Mouse (Mus musculus) MEL (cell line): ENCODE data around the gene Lypd8.
"Not testable (repeated sequence)": the region's sequence is repeated elsewhere in the genome, so short reads cannot be mapped to it uniquely, and the experiment has no call there.

Source experiments
- CTCF ChIP-seq, 3 experiments: IDR thresholded peaks in 2 of 3; conservative IDR thresholded peaks in 1 of 3; 2 replicates each; pipeline ENCODE4 v1.5.1; 2011 to 2012; ENCODE audit warnings: low read length in 3 of 3, low read depth in 2 of 3, mild to moderate bottlenecking in 2 of 3, improper control_type of control experiment in 1 of 3, inconsistent platforms in 1 of 3, mixed read lengths in 1 of 3, moderate library complexity in 1 of 3; ENCODE audit not compliant: control insufficient read depth in 1 of 3, insufficient read depth in 1 of 3, poor library complexity in 1 of 3, severe bottlenecking in 1 of 3
- EP300 ChIP-seq, 2 experiments: IDR thresholded peaks; 2 replicates each; pipeline ENCODE4 v1.6.1; 2011; ENCODE audit warnings: improper control_type of control experiment in 2 of 2, low read length in 2 of 2, low read depth in 1 of 2, mild to moderate bottlenecking in 1 of 2
- GATA1 ChIP-seq: IDR thresholded peaks from 2 replicates; pipeline ENCODE4 v1.6.1; 2011; ENCODE audit warnings: low read depth, low read length, improper control_type of control experiment
- MAX ChIP-seq: IDR thresholded peaks from 2 replicates; pipeline ENCODE4 v1.6.1; 2011; ENCODE audit warnings: low read length, improper control_type of control experiment
- POLR2A ChIP-seq, 2 experiments: IDR thresholded peaks; 2 replicates each; pipeline ENCODE4 v1.6.1; 2011 to 2012; ENCODE audit warnings: low read length in 2 of 2, mild to moderate bottlenecking in 2 of 2, control low read depth in 1 of 2, improper control_type of control experiment in 1 of 2, low read depth in 1 of 2, moderate library complexity in 1 of 2; ENCODE audit not compliant: control insufficient read depth in 1 of 2, insufficient read depth in 1 of 2, poor library complexity in 1 of 2
- POLR2AphosphoS2 ChIP-seq: IDR thresholded peaks from 2 replicates; pipeline ENCODE4 v1.6.1; 2011; ENCODE audit warnings: low read length, improper control_type of control experiment
- TCF12 ChIP-seq: IDR thresholded peaks from 2 replicates; pipeline ENCODE4 v1.6.1; 2014; ENCODE audit warnings: low read depth, mild to moderate bottlenecking, inconsistent platforms, low read length, improper control_type of control experiment, moderate library complexity
- ZC3H11A ChIP-seq: IDR thresholded peaks from 2 replicates; pipeline ENCODE4 v1.6.1; 2012; ENCODE audit warnings: low read depth, mild to moderate bottlenecking, inconsistent platforms, low read length, improper control_type of control experiment

DNA sequence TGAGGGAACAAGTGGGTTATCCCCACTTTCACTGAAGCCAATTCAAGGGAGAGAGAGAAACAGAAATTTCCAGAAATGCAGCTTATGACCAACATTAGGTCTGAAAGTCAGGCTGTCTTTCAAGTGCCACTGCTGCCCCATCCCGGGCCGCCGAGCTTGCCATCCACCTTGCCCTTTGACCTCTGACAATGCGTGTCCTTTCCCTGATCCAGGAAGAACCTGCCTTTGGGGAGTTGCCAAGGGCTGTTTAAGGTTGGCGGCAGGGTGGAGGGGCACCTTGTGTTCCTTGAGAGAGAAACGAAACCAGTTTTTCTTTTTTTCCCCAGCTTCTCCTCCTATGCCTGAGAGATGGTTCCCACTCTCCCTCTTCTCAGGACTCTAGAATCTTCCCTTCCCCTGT is 12.7 kb upstream of the Lypd8 start:
- not testable (repeated sequence) for TF ChIP-seq TCF12; CTCF (IDR thresholded peaks at IDR 0.05 in 2 of 3, conservative IDR thresholded peaks at IDR 0.05 in 1 of 3; ENCODE audit: control insufficient read depth in 1 of 3, insufficient read depth in 1 of 3, low read depth in 2 of 3, low read length in 3 of 3, poor library complexity in 1 of 3, severe bottlenecking in 1 of 3); POLR2AphosphoS2; POLR2A (IDR thresholded peaks at IDR 0.05; ENCODE audit: control insufficient read depth in 1 of 2, insufficient read depth in 1 of 2, low read depth in 1 of 2, low read length in 2 of 2, poor library complexity in 1 of 2); GATA1; EP300 (IDR thresholded peaks at IDR 0.05; ENCODE audit: low read depth in 1 of 2, low read length in 2 of 2); MAX; ZC3H11A
